Mouse (Mus musculus) myocyte (in vitro differentiated cells): ENCODE measurements around the gene Pknox2. TPM values are rescaled to one million over a fixed set of nuclear protein-coding genes. Genes with fewer than 3 reads are reported as not detected.

Source experiments
- H3K27me3 ChIP-seq: one replicate; pipeline ENCODE4 v1.6.1; 2011; ENCODE audit not compliant: control insufficient read depth, insufficient read depth, insufficient read length
- H3K36me3 ChIP-seq: one replicate; pipeline ENCODE4 v1.6.1; 2011; ENCODE audit not compliant: control insufficient read depth, insufficient read depth
- H3K4me2 ChIP-seq: one replicate; pipeline ENCODE4 v1.6.1; 2011; ENCODE audit warnings: low read depth, control low read depth
- H3K4me3 ChIP-seq: one replicate; pipeline ENCODE4 v1.5.1; 2011; ENCODE audit warnings: mild to moderate bottlenecking, control low read depth, moderate library complexity
- H3K79me2 ChIP-seq: one replicate; pipeline ENCODE4 v1.6.1; 2011; ENCODE audit not compliant: control insufficient read depth, insufficient read depth
- H3ac ChIP-seq: one replicate; pipeline ENCODE4 v1.6.1; 2011; ENCODE audit not compliant: control insufficient read depth, insufficient read length
- CEBPB ChIP-seq: IDR thresholded peaks from 2 replicates; pipeline ENCODE4 v1.6.1; 2011; ENCODE audit warnings: mild to moderate bottlenecking, moderate library complexity; ENCODE audit not compliant: poor library complexity, insufficient read depth, severe bottlenecking
- E2F4 ChIP-seq: IDR thresholded peaks from one replicate; pipeline ENCODE4 v1.6.1; 2011; ENCODE audit warnings: mild to moderate bottlenecking, control low read depth, moderate library complexity; ENCODE audit not compliant: insufficient read depth
- MAX ChIP-seq: IDR thresholded peaks from one replicate; pipeline ENCODE4 v1.6.1; 2011; ENCODE audit warnings: low read depth, mild to moderate bottlenecking, control low read depth
- MYOD1 ChIP-seq, 3 experiments: IDR thresholded peaks; one replicate each; pipeline ENCODE4 v1.6.1; 2011; ENCODE audit warnings: control low read depth in 2 of 3, low read depth in 2 of 3, mild to moderate bottlenecking in 2 of 3, moderate library complexity in 1 of 3; ENCODE audit not compliant: insufficient read length in 2 of 3, control insufficient read depth in 1 of 3
- MYOG ChIP-seq, 3 experiments: IDR thresholded peaks; one replicate each; pipeline ENCODE4 v1.6.1; 2011; ENCODE audit warnings: control low read depth in 2 of 3, low read depth in 2 of 3, mild to moderate bottlenecking in 2 of 3; ENCODE audit not compliant: insufficient read length in 2 of 3, control insufficient read depth in 1 of 3, insufficient read depth in 1 of 3
- POLR2A ChIP-seq: IDR thresholded peaks from one replicate; pipeline ENCODE4 v1.6.1; 2011; ENCODE audit warnings: low read depth, mild to moderate bottlenecking, control low read depth, moderate library complexity; ENCODE audit not compliant: insufficient read length
- POLR2AphosphoS2 ChIP-seq: IDR thresholded peaks from one replicate; pipeline ENCODE4 v1.6.1; 2011; ENCODE audit warnings: low read depth, control low read depth; ENCODE audit not compliant: insufficient read length
- REST ChIP-seq: IDR thresholded peaks from one replicate; pipeline ENCODE4 v1.6.1; 2011; ENCODE audit warnings: mild to moderate bottlenecking, control low read depth, moderate library complexity; ENCODE audit not compliant: insufficient read depth, insufficient read length
- SRF ChIP-seq: IDR thresholded peaks from one replicate; pipeline ENCODE4 v1.6.1; 2011; ENCODE audit warnings: low read depth; ENCODE audit not compliant: control insufficient read depth, insufficient read length
- TCF12 ChIP-seq: IDR thresholded peaks from one replicate; pipeline ENCODE4 v1.6.1; 2011; ENCODE audit warnings: mild to moderate bottlenecking, control low read depth; ENCODE audit not compliant: poor library complexity, insufficient read depth, severe bottlenecking
- TCF3 ChIP-seq: IDR thresholded peaks from one replicate; pipeline ENCODE4 v1.6.1; 2011; ENCODE audit warnings: low read depth, control low read depth; ENCODE audit not compliant: insufficient read length
- USF1 ChIP-seq: IDR thresholded peaks from one replicate; pipeline ENCODE4 v1.6.1; 2011; ENCODE audit warnings: low read depth, mild to moderate bottlenecking, control low read depth, moderate library complexity
- polyA plus RNA-seq: library from polyadenylated mRNA; unstranded; fragments of >200 nt; fragmentation: generic; extraction: Trizol; gene quantifications from one replicate; pipeline ENCODE4 v1.2.1, GENCODE M21; 2012; ENCODE audit warnings: missing spikeins

The Pknox2 gene
- polyA plus RNA-seq, 1 experiment = 20.4 TPM

GRCm38 (mm10) chr9:36852175-36852574 lies 295.0 kb downstream of the Pknox2 start:
- no peak for TF ChIP-seq REST
- no peak for TF ChIP-seq SRF
- TF ChIP-seq USF1 = no peak
- TF ChIP-seq MYOG (IDR thresholded peaks at IDR 0.05; ENCODE audit: control insufficient read depth in 1 of 3, insufficient read depth in 1 of 3, insufficient read length in 2 of 3, low read depth in 2 of 3) = no peak
- TF ChIP-seq CEBPB = no peak
- TF ChIP-seq MAX = no peak
- no peak for TF ChIP-seq TCF12
- TF ChIP-seq TCF3 = no peak
- TF ChIP-seq E2F4 = no peak
- TF ChIP-seq POLR2A = no peak

GRCm38 (mm10) chr9:36850091-36850490 lies 297.1 kb downstream of the Pknox2 start:
- Histone ChIP-seq H3K36me3 (no peaks in the 10 kb centered on the region), H3K27me3 (no peaks in the 10 kb centered on the region), H3K4me3 (no peak overlapping the region), H3ac (no peak overlapping the region), H3K79me2 (no peaks in the 10 kb centered on the region), H3K4me2 (no peak overlapping the region)
- TF ChIP-seq POLR2AphosphoS2 (no peak), MYOD1 (IDR thresholded peaks at IDR 0.05; ENCODE audit: control insufficient read depth in 1 of 3, insufficient read length in 2 of 3, low read depth in 2 of 3) (no peak), SRF (no peak), CEBPB (no peak), TCF3 (no peak), POLR2A (no peak), TCF12 (no peak), MAX (no peak), USF1 (no peak), REST (no peak), E2F4 (no peak), MYOG (IDR thresholded peaks at IDR 0.05; ENCODE audit: control insufficient read depth in 1 of 3, insufficient read depth in 1 of 3, insufficient read length in 2 of 3, low read depth in 2 of 3) (no peak)

More at GRCm38 (mm10) chr9:36852175-36852574, 295.0 kb downstream of the Pknox2 start:
- no peak overlapping the region for H3ac ChIP-seq
- H3K79me2 ChIP-seq = no peaks in the 10 kb centered on the region
- H3K36me3 ChIP-seq = no peaks in the 10 kb centered on the region
- no peak overlapping the region for H3K4me3 ChIP-seq
- H3K4me2 ChIP-seq = no peak overlapping the region
- H3K27me3 ChIP-seq = no peaks in the 10 kb centered on the region

GRCm38 (mm10) chr9:36848661-36849060 lies 298.5 kb downstream of the Pknox2 start:
- no peaks in the 10 kb centered on the region for H3K27me3 ChIP-seq
- no peaks in the 10 kb centered on the region for H3K79me2 ChIP-seq
- no peak overlapping the region for H3K4me3 ChIP-seq
- no peak overlapping the region for H3K4me2 ChIP-seq
- TF ChIP-seq POLR2A (no peak), TCF12 (no peak), REST (no peak), POLR2AphosphoS2 (no peak), USF1 (no peak), E2F4 (no peak), MYOG (IDR thresholded peaks at IDR 0.05; ENCODE audit: control insufficient read depth in 1 of 3, insufficient read depth in 1 of 3, insufficient read length in 2 of 3, low read depth in 2 of 3) (no peak), MAX (no peak), CEBPB (no peak), MYOD1 (IDR thresholded peaks at IDR 0.05; ENCODE audit: control insufficient read depth in 1 of 3, insufficient read length in 2 of 3, low read depth in 2 of 3) (no peak), SRF (no peak), TCF3 (no peak)
- H3ac ChIP-seq = no peak overlapping the region
- no peaks in the 10 kb centered on the region for H3K36me3 ChIP-seq

GRCm38 (mm10) chr9:36846346-36846745 lies 300.9 kb downstream of the Pknox2 start:
- H3K79me2 ChIP-seq = no peaks in the 10 kb centered on the region
- no peak overlapping the region for H3K4me2 ChIP-seq
- H3K36me3 ChIP-seq = no peaks in the 10 kb centered on the region
- TF ChIP-seq USF1 (no peak), E2F4 (no peak), TCF3 (no peak), POLR2AphosphoS2 (no peak), MAX (no peak)
- no peak overlapping the region for H3ac ChIP-seq
- H3K4me3 ChIP-seq = no peak overlapping the region
- H3K27me3 ChIP-seq = no peaks in the 10 kb centered on the region

Other genes starting within 250 kb of the Pknox2 start
- 3.9 TPM for gene Tmem218, start 60.8 kb upstream of the Pknox2 start, polyA plus RNA-seq
- 9.2 TPM for gene Slc37a2, start 108.3 kb upstream of the Pknox2 start, polyA plus RNA-seq
- gene Ccdc15, start 201.0 kb upstream of the Pknox2 start, polyA plus RNA-seq = 0.38 TPM
- gene Hepacam, start 219.9 kb upstream of the Pknox2 start, polyA plus RNA-seq = not detected